Mouse (Mus musculus) CH12.LX (cell line): ENCODE measurements around the gene Dpep1. TPM values are rescaled to one million over a fixed set of nuclear protein-coding genes. Genes with fewer than 3 reads are reported as not detected.

Source experiments
- DNase-seq: peaks from one replicate; pipeline ENCODE4 v3.0.0-alpha.2; 2013; ENCODE audit errors: extremely low read depth
- H3K27ac ChIP-seq: 2 replicates; pipeline ENCODE4 v1.5.1; 2012; ENCODE audit warnings: low read depth, mild to moderate bottlenecking, control low read depth, moderate library complexity; ENCODE audit not compliant: insufficient read depth
- H3K27me3 ChIP-seq: replicated peaks from 2 replicates; pipeline ENCODE3; 2012; ENCODE audit warnings: inconsistent platforms
- H3K36me3 ChIP-seq, 2 experiments: replicated peaks in 1 of 2; 2 replicates each; pipeline versions ENCODE3 to v1.6.1; 2012; ENCODE audit warnings: inconsistent platforms in 1 of 2, low read length in 1 of 2, mild to moderate bottlenecking in 1 of 2, mixed read lengths in 1 of 2, moderate library complexity in 1 of 2; ENCODE audit not compliant: control insufficient read depth in 1 of 2, insufficient read depth in 1 of 2
- H3K4me1 ChIP-seq, 2 experiments: 2 replicates each; pipeline ENCODE4 v1.6.1; 2012; ENCODE audit warnings: inconsistent platforms in 1 of 2, moderate library complexity in 1 of 2; ENCODE audit not compliant: insufficient read depth in 2 of 2, control insufficient read depth in 1 of 2
- H3K4me2 ChIP-seq: 2 replicates; pipeline ENCODE4 v1.6.1; 2012; ENCODE audit warnings: low read depth, mild to moderate bottlenecking, control low read depth; ENCODE audit not compliant: poor library complexity, insufficient read depth, severe bottlenecking
- H3K4me3 ChIP-seq, 3 experiments: fragments of 150-350 bp in 1 of 3; sonication (generic) in 1 of 3; replicated peaks in 1 of 3; 2 replicates each; pipeline versions ENCODE3 to v1.5.1; 2011 to 2012; ENCODE audit warnings: low read depth in 2 of 3, low read length in 2 of 3, mild to moderate bottlenecking in 2 of 3, moderate library complexity in 2 of 3, control low read depth in 1 of 3, improper control_type of control experiment in 1 of 3, inconsistent platforms in 1 of 3, mixed read lengths in 1 of 3; ENCODE audit not compliant: poor library complexity in 1 of 3
- H3K79me2 ChIP-seq: replicated peaks from 2 replicates; pipeline ENCODE4 v1.6.1; 2012; ENCODE audit warnings: mild to moderate bottlenecking, moderate library complexity; ENCODE audit not compliant: control insufficient read depth, poor library complexity, insufficient read depth, severe bottlenecking; ENCODE audit errors: extremely low read depth
- H3K9ac ChIP-seq: 2 replicates; pipeline ENCODE4 v1.6.1; 2012; ENCODE audit warnings: low read depth, mild to moderate bottlenecking, control low read depth, moderate library complexity; ENCODE audit not compliant: insufficient read depth
- H3K9me3 ChIP-seq: replicated peaks from 2 replicates; pipeline ENCODE3; 2012; ENCODE audit warnings: low read length, inconsistent platforms, mixed read lengths
- BHLHE40 ChIP-seq: IDR thresholded peaks from 2 replicates; pipeline ENCODE4 v1.6.1; 2011; ENCODE audit warnings: mild to moderate bottlenecking, low read depth, low read length, improper control_type of control experiment
- CTCF ChIP-seq, 2 experiments: IDR thresholded peaks in 1 of 2; conservative IDR thresholded peaks in 1 of 2; 2 replicates each; pipeline ENCODE4 v1.5.1; 2011 to 2012; ENCODE audit warnings: low read depth in 2 of 2, low read length in 2 of 2, improper control_type of control experiment in 1 of 2, inconsistent platforms in 1 of 2, mild to moderate bottlenecking in 1 of 2, moderate library complexity in 1 of 2
- ETS1 ChIP-seq: conservative IDR thresholded peaks from 2 replicates; pipeline ENCODE4 v1.6.1; 2012; ENCODE audit warnings: low read depth, mild to moderate bottlenecking, inconsistent platforms, low read length, improper control_type of control experiment, moderate library complexity
- HCFC1 ChIP-seq: IDR thresholded peaks from 2 replicates; pipeline ENCODE4 v1.6.1; 2012; ENCODE audit warnings: low read depth, mild to moderate bottlenecking, inconsistent platforms, low read length, improper control_type of control experiment
- POLR2AphosphoS2 ChIP-seq: IDR thresholded peaks from 2 replicates; pipeline ENCODE4 v1.6.1; 2011; ENCODE audit warnings: low read depth, low read length, improper control_type of control experiment
- RAD21 ChIP-seq: IDR thresholded peaks from 2 replicates; pipeline ENCODE4 v1.6.1; 2011; ENCODE audit warnings: low read depth, mild to moderate bottlenecking, low read length, improper control_type of control experiment, moderate library complexity
- SIN3A ChIP-seq: IDR thresholded peaks from 2 replicates; pipeline ENCODE4 v1.6.1; 2012; ENCODE audit warnings: low read length, improper control_type of control experiment, inconsistent platforms
- TBP ChIP-seq: conservative IDR thresholded peaks from 2 replicates; pipeline ENCODE4 v1.6.1; 2011; ENCODE audit warnings: low read depth, low read length, improper control_type of control experiment
- TCF12 ChIP-seq: IDR thresholded peaks from 2 replicates; pipeline ENCODE4 v1.6.1; 2014; ENCODE audit warnings: low read depth, mild to moderate bottlenecking, inconsistent platforms, low read length, improper control_type of control experiment
- UBTF ChIP-seq: IDR thresholded peaks from 2 replicates; pipeline ENCODE4 v1.6.1; 2012; ENCODE audit warnings: low read depth, mild to moderate bottlenecking, inconsistent platforms, low read length, improper control_type of control experiment, moderate library complexity
- USF2 ChIP-seq: conservative IDR thresholded peaks from 2 replicates; pipeline ENCODE4 v1.6.1; 2011; ENCODE audit warnings: low read depth, low read length, improper control_type of control experiment
- ZC3H11A ChIP-seq: IDR thresholded peaks from 2 replicates; pipeline ENCODE4 v1.6.1; 2012; ENCODE audit warnings: low read depth, mild to moderate bottlenecking, inconsistent platforms, low read length, improper control_type of control experiment
- ZKSCAN1 ChIP-seq: IDR thresholded peaks from 2 replicates; pipeline ENCODE4 v1.6.1; 2012; ENCODE audit warnings: low read depth, inconsistent platforms, low read length, improper control_type of control experiment, borderline replicate concordance
- ZMIZ1 ChIP-seq: IDR thresholded peaks from 2 replicates; pipeline ENCODE4 v1.6.1; 2012; ENCODE audit warnings: low read depth, mild to moderate bottlenecking, inconsistent platforms, low read length, improper control_type of control experiment
- dilution Hi-C: fragments of 300-500 bp; cut with MboI; formaldehyde crosslinking; loops from 2 replicates; pipeline ENCODE4 v1.14.3; 2020; ENCODE audit warnings: low sequenced_read_pairs; ENCODE audit not compliant: extremely low pct_unique_long_range_greater_than_20kb, extremely low pct_ligation_motif_present
- in situ Hi-C: fragments of 300-500 bp; cut with MboI; formaldehyde crosslinking; loops from 3 replicates; pipeline ENCODE4 v1.14.3; 2019; ENCODE audit warnings: low sequenced_read_pairs, low pct_ligation_motif_present, low pct_unique_long_range_greater_than_20kb, mixed read lengths
- polyA plus RNA-seq: library from polyadenylated mRNA; unstranded; fragments of >175 nt; gene quantifications from 2 replicates; pipeline ENCODE4 v1.2.1, GENCODE M21; 2012; ENCODE audit warnings: low read depth; ENCODE audit not compliant: insufficient read length
- total RNA-seq, 2 experiments: library from RNA; depleted of rRNA; stranded (reverse); fragments of 300-350 nt in 1 of 2; fragments of >200 nt in 1 of 2; gene quantifications; 2 replicates each; pipeline ENCODE4 v1.2.3; 2012 to 2014

Dpep1 gene
- total and polyA plus RNA-seq, 3 experiments: not detected

DNA sequence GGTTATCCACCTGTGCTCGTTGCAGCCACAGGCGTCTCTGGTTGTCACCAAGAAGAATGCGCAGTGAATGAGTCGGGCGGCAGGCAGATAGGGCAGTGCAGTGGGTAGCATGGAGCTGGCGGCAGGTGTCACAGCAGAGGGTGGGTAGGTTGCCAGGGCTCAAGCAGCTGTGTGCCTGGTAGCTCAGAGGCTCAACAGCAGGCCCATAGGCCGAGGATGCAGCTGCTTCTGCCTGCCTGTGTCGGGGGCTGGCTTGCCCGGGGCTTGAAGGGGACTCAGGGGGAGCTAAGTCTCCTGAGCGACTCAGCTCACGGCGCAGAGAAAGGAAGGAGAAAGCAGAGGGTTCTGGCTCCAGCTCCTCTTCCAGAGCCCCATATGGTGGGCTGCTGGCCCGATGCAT is 47.3 kb downstream of the Dpep1 start:
- H3K36me3 ChIP-seq: peaks cover 17 to 45% of the 10 kb centered on the region in 2 experiments
- no peaks in the 10 kb centered on the region for H3K79me2 ChIP-seq
- no peak overlapping the region for H3K4me3 ChIP-seq
- no peaks in the 10 kb centered on the region for H3K9me3 ChIP-seq
- no peak overlapping the region for H3K4me2 ChIP-seq
- DNase-seq: no peak
- in situ Hi-C loops (no loop called here), dilution Hi-C loops (no loop called here)
- no peak for TF ChIP-seq ZKSCAN1
- no peak for TF ChIP-seq USF2
- TF ChIP-seq SIN3A: no peak
- no peak for TF ChIP-seq ZMIZ1
- TF ChIP-seq CTCF (conservative IDR thresholded peaks at IDR 0.05 in 1 of 2, IDR thresholded peaks at IDR 0.05 in 1 of 2; ENCODE audit: low read depth in 2 of 2, low read length in 2 of 2): no peak
- no peak for TF ChIP-seq POLR2AphosphoS2
- no peak for TF ChIP-seq ZC3H11A
- H3K9ac ChIP-seq: no peak overlapping the region
- H3K27me3 ChIP-seq: no peaks in the 10 kb centered on the region
- peaks cover 13 to 17% of the 10 kb centered on the region in 2 experiments for H3K4me1 ChIP-seq
- H3K27ac ChIP-seq: no peak overlapping the region

DNA sequence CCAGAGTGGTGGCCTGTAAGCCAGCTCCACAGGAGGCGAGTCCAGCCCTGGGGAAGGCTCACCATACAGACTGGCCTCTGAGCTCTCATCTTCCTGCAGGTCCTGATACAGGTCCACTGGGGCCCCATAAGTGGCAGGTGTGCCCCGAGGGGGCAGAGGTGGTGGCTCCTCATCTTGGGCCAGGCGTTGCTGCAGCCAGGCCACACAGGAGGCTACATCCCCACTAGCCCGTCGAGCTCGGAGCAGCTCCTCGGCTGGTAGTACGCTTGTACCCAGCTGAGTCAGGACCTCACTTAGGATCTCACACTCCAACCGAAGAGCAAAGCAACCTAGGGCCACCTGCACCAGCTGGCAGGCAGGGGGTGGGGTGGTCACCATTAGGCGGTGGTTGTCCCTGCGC is 47.7 kb downstream of the Dpep1 start:
- no peak for DNase-seq
- in situ Hi-C loops: no loop called here
- Histone ChIP-seq H3K27ac (no peak overlapping the region), H3K36me3 (peaks cover 17 to 40% of the 10 kb centered on the region in 2 experiments), H3K4me3 (no peak overlapping the region), H3K4me2 (no peak overlapping the region), H3K27me3 (no peaks in the 10 kb centered on the region), H3K9me3 (no peaks in the 10 kb centered on the region), H3K4me1 (peaks cover 13 to 17% of the 10 kb centered on the region in 2 experiments), H3K9ac (no peak overlapping the region), H3K79me2 (no peaks in the 10 kb centered on the region)
- TF ChIP-seq HCFC1: no peak
- TF ChIP-seq RAD21: no peak
- no peak for TF ChIP-seq CTCF (conservative IDR thresholded peaks at IDR 0.05 in 1 of 2, IDR thresholded peaks at IDR 0.05 in 1 of 2; ENCODE audit: low read depth in 2 of 2, low read length in 2 of 2)
- no peak for TF ChIP-seq ETS1
- TF ChIP-seq POLR2AphosphoS2: no peak
- TF ChIP-seq TBP: no peak
- TF ChIP-seq UBTF: no peak
- no peak for TF ChIP-seq ZMIZ1
- no peak for TF ChIP-seq BHLHE40
- no peak for TF ChIP-seq TCF12
- TF ChIP-seq SIN3A: no peak
- dilution Hi-C loops: no loop called here
